Mouse (Mus musculus) limb, embryonic 13.5 days (tissue): ENCODE measurements around the gene Mbnl2. TPM values are rescaled to one million over a fixed set of nuclear protein-coding genes. Genes with fewer than 3 reads are reported as not detected.

ENCODE experiments used
- ATAC-seq: fragments of 200-750 bp; cut with Nextera tagmentation; 2 replicates; pipeline ENCODE4 v1.8.0; 2017; ENCODE audit warnings: low read depth, moderate number of reproducible peaks, moderate TSS enrichment; ENCODE audit not compliant: low FRiP score
- H3K27ac ChIP-seq: fragments of 300-500 bp; sonication (generic); 2 replicates; pipeline ENCODE4 v1.5.1; 2015; ENCODE audit warnings: inconsistent platforms, mild to moderate bottlenecking, moderate library complexity
- H3K27me3 ChIP-seq: fragments of 300-500 bp; sonication (generic); 2 replicates; pipeline ENCODE4 v1.6.1; 2015; ENCODE audit warnings: mild to moderate bottlenecking, inconsistent platforms
- H3K36me3 ChIP-seq: fragments of 300-500 bp; sonication (generic); 2 replicates; pipeline ENCODE4 v1.6.1; 2015; ENCODE audit warnings: inconsistent platforms, mild to moderate bottlenecking, moderate library complexity
- H3K4me1 ChIP-seq: fragments of 300-500 bp; sonication (generic); 2 replicates; pipeline ENCODE4 v1.6.1; 2015; ENCODE audit warnings: inconsistent platforms
- H3K4me2 ChIP-seq: fragments of 300-500 bp; sonication (generic); replicated peaks from 2 replicates; pipeline ENCODE4 v1.6.1; 2015; ENCODE audit warnings: inconsistent platforms, mild to moderate bottlenecking, moderate library complexity
- H3K4me3 ChIP-seq: fragments of 300-500 bp; sonication (generic); 2 replicates; pipeline ENCODE4 v1.5.1; 2015; ENCODE audit warnings: moderate library complexity, mild to moderate bottlenecking, inconsistent platforms
- H3K9ac ChIP-seq: fragments of 300-500 bp; sonication (generic); 2 replicates; pipeline ENCODE4 v1.6.1; 2015; ENCODE audit warnings: mild to moderate bottlenecking, inconsistent platforms
- H3K9me3 ChIP-seq: fragments of 300-500 bp; sonication (generic); 2 replicates; pipeline ENCODE4 v1.6.1; 2016; ENCODE audit warnings: inconsistent platforms
- WGBS: fragments of 180-500 bp; shearing (Covaris S2); methylation state at CpG from one replicate; pipeline ENCODE4 v1.1.7; 2015; 5-methylcytosine and 5-hydroxymethylcytosine counted together
- polyA plus RNA-seq: library from polyadenylated mRNA; unstranded; fragments of >200 nt; fragmentation: Nextera tagmentation; extraction: Ambion mirVana; gene quantifications from 2 replicates; pipeline ENCODE4 v1.2.1, GENCODE M21; 2015

Mbnl2 gene
- polyA plus RNA-seq, 1 experiment from 2014 or later = 127 TPM

GRCm38 (mm10) chr14:120477982-120478568 lies 202.6 kb downstream of the Mbnl2 start, which contains the start of gene Rap2a:
Gene Rap2a (plus strand): TSS chr14:120478444.
- Histone ChIP-seq H3K9me3 (no peaks in the 10 kb centered on the region), H3K4me1 (peaks cover 17% of the 10 kb centered on the region), H3K9ac (peak within 1 kb of the TSS; percentile 85), H3K27ac (peak within 1 kb of the TSS; percentile 93), H3K4me3 (peak within 1 kb of the TSS; percentile 80), H3K27me3 (no peaks in the 10 kb centered on the region), H3K36me3 (peaks cover 7% of the 10 kb centered on the region; the same call in 1 of the 2 replicates), H3K4me2 (peak within 1 kb of the TSS; percentile 82)
- ATAC-seq = peak; percentile 88
- under 1% methylated on average over 68 of the region's 78 CpGs for WGBS

- ATAC-seq = peak; percentile 3
- Histone ChIP-seq H3K27me3 (no peaks in the 10 kb centered on the region), H3K4me1 (peaks cover 17% of the 10 kb centered on the region), H3K4me2 (peak overlapping the region; percentile 82), H3K36me3 (peaks cover 7% of the 10 kb centered on the region; the same call in 1 of the 2 replicates), H3K9me3 (no peaks in the 10 kb centered on the region), H3K4me3 (peak overlapping the region; percentile 80), H3K9ac (peak overlapping the region; percentile 85), H3K27ac (peak overlapping the region; percentile 91)
- WGBS = under 1% methylated on average over 51 of the region's 62 CpGs
These were observed 203.3 kb downstream of the Mbnl2 start for GRCm38 (mm10) chr14:120478641-120479341.

- no peak overlapping the region for H3K9ac ChIP-seq
- H3K36me3 ChIP-seq = peaks cover 7% of the 10 kb centered on the region; the same call in 1 of the 2 replicates
- WGBS = 87% methylated on average over 8 of the region's 8 CpGs
- H3K27ac ChIP-seq = no peak overlapping the region
- no peaks in the 10 kb centered on the region for H3K27me3 ChIP-seq
- H3K9me3 ChIP-seq = no peaks in the 10 kb centered on the region
- peaks cover 17% of the 10 kb centered on the region for H3K4me1 ChIP-seq
- 0 out of 2 replicates have a peak overlapping the region, but pooled peaks have one; percentile 80 for H3K4me3 ChIP-seq
- H3K4me2 ChIP-seq = peak overlapping the region; percentile 82
- ATAC-seq = no peak
These were observed 205.0 kb downstream of the Mbnl2 start for GRCm38 (mm10) chr14:120480341-120480900.

GRCm38 (mm10) chr14:120480927-120481326 lies 205.5 kb downstream of the Mbnl2 start:
- no peaks in the 10 kb centered on the region for H3K9me3 ChIP-seq
- peaks cover 7% of the 10 kb centered on the region; the same call in 1 of the 2 replicates for H3K36me3 ChIP-seq
- H3K4me1 ChIP-seq = peaks cover 17% of the 10 kb centered on the region
- H3K9ac ChIP-seq = no peak overlapping the region
- no peak overlapping the region for H3K4me3 ChIP-seq
- ATAC-seq = no peak
- H3K27me3 ChIP-seq = no peaks in the 10 kb centered on the region
- no peak overlapping the region for H3K27ac ChIP-seq
- WGBS = 90% methylated on average over 4 of the region's 4 CpGs
- no peak overlapping the region for H3K4me2 ChIP-seq

Other genes starting within 250 kb of the Mbnl2 start
- 0.24 and 0.33 TPM in 2 replicates for gene Oxgr1, start 233.2 kb upstream of the Mbnl2 start, polyA plus RNA-seq
- 12.3 and 12.8 TPM in 2 replicates for gene Rap2a, start 202.8 kb downstream of the Mbnl2 start, polyA plus RNA-seq